Mouse (Mus musculus): ENCODE data around the gene Ascc1. TPM values are rescaled to one million over a fixed set of nuclear protein-coding genes. Genes with fewer than 3 reads are reported as not detected.
A peak's percentile ranks its signal among the peaks of the same experiment; 100 is the strongest.
"Not testable (repeated sequence)": the region's sequence is repeated elsewhere in the genome, so short reads cannot be mapped to it uniquely, and the experiment has no call there.

Ascc1 gene
- polyA plus RNA-seq, 1 experiment from 2014 or later, result 45.4 TPM

DNA sequence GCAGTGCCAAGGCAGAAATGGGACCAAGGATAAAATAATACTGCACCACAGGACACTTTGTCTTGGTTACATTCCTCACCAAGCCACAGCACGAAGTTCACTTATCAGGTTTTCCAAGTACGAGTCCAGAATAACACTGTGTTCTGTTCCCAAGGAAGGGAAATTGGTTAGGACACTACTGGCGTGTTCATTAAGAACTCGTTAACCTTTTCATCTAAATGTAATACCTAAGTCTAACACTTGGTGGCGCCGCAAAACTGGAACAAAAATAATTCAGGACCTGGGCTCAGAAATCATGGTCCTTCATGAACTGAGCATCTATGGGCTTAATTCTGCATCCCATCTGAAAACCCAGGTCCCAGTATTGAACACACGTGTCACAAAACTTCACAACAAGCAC lies 5.0 kb upstream of the Ascc1 start:
- no peak overlapping the region for H3K27ac ChIP-seq (replicated peaks)
- no peaks in the 10 kb centered on the region for H3K27me3 ChIP-seq (replicated peaks)
- H3K36me3 ChIP-seq, result peaks cover 17% of the 10 kb centered on the region
- H3K4me3 ChIP-seq (replicated peaks), result no peak overlapping the region
- H3K4me1 ChIP-seq, result peaks cover 18% of the 10 kb centered on the region
- no peak overlapping the region for H3K9ac ChIP-seq (replicated peaks)
- ATAC-seq (ENCODE audit: low FRiP score), result no peak
- WGBS, result 21% methylated on average over 7 of the region's 7 CpGs
- no peak overlapping the region for H3K4me2 ChIP-seq
- no peaks in the 10 kb centered on the region for H3K9me3 ChIP-seq (replicated peaks)

- no peak overlapping the region for H3K27ac ChIP-seq (replicated peaks)
- H3K9ac ChIP-seq (replicated peaks), result no peak overlapping the region
- H3K27me3 ChIP-seq (replicated peaks), result no peaks in the 10 kb centered on the region
- peaks cover 21% of the 10 kb centered on the region for H3K4me1 ChIP-seq
- WGBS, result 91% methylated on average over 3 of the region's 3 CpGs
- no peaks in the 10 kb centered on the region for H3K9me3 ChIP-seq (replicated peaks)
- no peak overlapping the region for H3K4me2 ChIP-seq
- no peak for ATAC-seq (ENCODE audit: low FRiP score)
- no peak overlapping the region for H3K4me3 ChIP-seq (replicated peaks)
- H3K36me3 ChIP-seq, result peaks cover 17% of the 10 kb centered on the region; the same call in 1 of the 2 replicates
Observed at GRCm38 (mm10) chr10:59999057-59999456, 3.5 kb upstream of the Ascc1 start.

GRCm38 (mm10) chr10:60001663-60002062 lies 942 bp upstream of the Ascc1 start:
- Histone ChIP-seq H3K4me1 (peaks cover 21% of the 10 kb centered on the region), H3K4me2 (peak overlapping the region; percentile 65), H3K4me3 (replicated peaks) (peak overlapping the region; percentile 68), H3K27ac (replicated peaks) (peak overlapping the region; percentile 99; the same call in 1 of the 2 replicates), H3K9ac (replicated peaks) (peak overlapping the region; percentile 77; the same call in 1 of the 2 replicates)
- 74% methylated on average over 8 of the region's 8 CpGs for WGBS
- not testable (repeated sequence) for ATAC-seq (ENCODE audit: low FRiP score); H3K36me3 ChIP-seq; H3K27me3 ChIP-seq (replicated peaks); H3K9me3 ChIP-seq (replicated peaks)

GRCm38 (mm10) chr10:60002203-60002602 lies 402 bp upstream of the Ascc1 start:
- Histone ChIP-seq H3K4me3 (replicated peaks) (peak overlapping the region; percentile 68), H3K4me1 (peaks cover 21% of the 10 kb centered on the region), H3K27me3 (replicated peaks) (no peaks in the 10 kb centered on the region), H3K9ac (replicated peaks) (peak overlapping the region; percentile 77), H3K27ac (replicated peaks) (peak overlapping the region; percentile 99), H3K9me3 (replicated peaks) (no peaks in the 10 kb centered on the region), H3K36me3 (no peaks in the 10 kb centered on the region), H3K4me2 (peak overlapping the region; percentile 65)
- 6% methylated on average over 12 of the region's 12 CpGs for WGBS
- ATAC-seq (ENCODE audit: low FRiP score), result no peak

DNA sequence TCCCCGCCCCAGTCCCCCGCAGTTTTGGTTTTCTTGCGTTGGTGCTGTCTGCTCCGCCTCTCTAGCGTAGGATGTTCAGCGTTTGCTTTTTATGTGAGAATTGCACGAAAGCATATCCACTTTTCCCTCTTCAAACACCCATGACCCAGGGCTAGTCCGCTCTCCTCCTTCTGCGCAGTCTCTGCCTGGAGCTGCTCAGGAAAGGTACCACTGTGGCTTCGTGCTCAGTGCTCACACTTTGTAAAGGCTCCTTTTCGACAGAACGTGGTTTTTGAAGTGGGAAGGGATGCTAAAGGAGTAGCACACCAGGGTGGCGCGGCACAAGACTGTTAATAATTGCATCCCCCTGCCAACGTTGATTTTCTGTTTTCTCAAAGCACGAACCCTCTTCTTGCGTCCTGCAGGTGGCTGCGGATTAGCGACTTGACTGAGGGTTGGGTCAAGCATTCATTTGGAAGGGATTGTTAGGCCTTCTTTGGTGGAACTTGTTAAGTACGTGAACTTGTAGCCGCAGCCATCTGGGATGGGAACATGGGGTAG lies 678 bp downstream of the Ascc1 start:
- peak overlapping the region; percentile 99 for H3K27ac ChIP-seq (replicated peaks)
- WGBS, result under 1% methylated on average over 20 of the region's 21 CpGs

GRCm38 (mm10) chr10:60003847-60004246 lies 1.2 kb downstream of the Ascc1 start:
- H3K9me3 ChIP-seq (replicated peaks), result no peaks in the 10 kb centered on the region
- H3K36me3 ChIP-seq, result peaks cover 10% of the 10 kb centered on the region; the same call in 1 of the 2 replicates
- 72% methylated on average over 9 of the region's 9 CpGs for WGBS
- H3K4me3 ChIP-seq (replicated peaks), result peak overlapping the region; percentile 68
- H3K4me1 ChIP-seq, result peaks cover 21% of the 10 kb centered on the region
- peak overlapping the region; percentile 65 for H3K4me2 ChIP-seq
- H3K27ac ChIP-seq (replicated peaks), result peak overlapping the region; percentile 99
- peak overlapping the region; percentile 64 for H3K9ac ChIP-seq (replicated peaks)
- no peak for ATAC-seq (ENCODE audit: low FRiP score)
- no peaks in the 10 kb centered on the region for H3K27me3 ChIP-seq (replicated peaks)

More for the DNA sequence above, 678 bp downstream of the Ascc1 start:
- H3K4me1 ChIP-seq, result peaks cover 21% of the 10 kb centered on the region
- peaks cover 6% of the 10 kb centered on the region; the same call in 1 of the 2 replicates for H3K36me3 ChIP-seq
- H3K27me3 ChIP-seq (replicated peaks), result no peaks in the 10 kb centered on the region
- peak overlapping the region; percentile 68 for H3K4me3 ChIP-seq (replicated peaks)
- peak; percentile 5 for ATAC-seq (ENCODE audit: low FRiP score)
- H3K9me3 ChIP-seq (replicated peaks), result no peaks in the 10 kb centered on the region
- peak overlapping the region; percentile 64 for H3K9ac ChIP-seq (replicated peaks)
- peak overlapping the region; percentile 65 for H3K4me2 ChIP-seq

GRCm38 (mm10) chr10:60005264-60005663 lies 2.7 kb downstream of the Ascc1 start:
- no peak for ATAC-seq (ENCODE audit: low FRiP score)
- no peaks in the 10 kb centered on the region for H3K9me3 ChIP-seq (replicated peaks)
- no peak overlapping the region for H3K4me3 ChIP-seq (replicated peaks)
- H3K9ac ChIP-seq (replicated peaks), result no peak overlapping the region
- no peak overlapping the region for H3K27ac ChIP-seq (replicated peaks)
- H3K27me3 ChIP-seq (replicated peaks), result no peaks in the 10 kb centered on the region
- H3K36me3 ChIP-seq, result peaks cover 10% of the 10 kb centered on the region; the same call in 1 of the 2 replicates
- peaks cover 21% of the 10 kb centered on the region for H3K4me1 ChIP-seq
- 65% methylated on average over 2 of the region's 2 CpGs for WGBS
- no peak overlapping the region for H3K4me2 ChIP-seq

GRCm38 (mm10) chr10:60009115-60009514 lies 6.5 kb downstream of the Ascc1 start:
- ATAC-seq (ENCODE audit: low FRiP score), result no peak
- 91% methylated on average over 2 of the region's 3 CpGs for WGBS

GRCm38 (mm10) chr10:60016223-60016622 lies 13.6 kb downstream of the Ascc1 start:
- no peak overlapping the region for H3K4me3 ChIP-seq (replicated peaks)
- H3K27me3 ChIP-seq (replicated peaks), result no peaks in the 10 kb centered on the region
- 96% methylated on average over 6 of the region's 6 CpGs for WGBS
- no peak for ATAC-seq (ENCODE audit: low FRiP score)
- no peak overlapping the region for H3K27ac ChIP-seq (replicated peaks)
- H3K36me3 ChIP-seq, result peaks cover 32% of the 10 kb centered on the region
- no peaks in the 10 kb centered on the region for H3K4me1 ChIP-seq
- H3K4me2 ChIP-seq, result no peak overlapping the region
- no peak overlapping the region for H3K9ac ChIP-seq (replicated peaks)
- H3K9me3 ChIP-seq (replicated peaks), result no peaks in the 10 kb centered on the region

More at GRCm38 (mm10) chr10:60009115-60009514, 6.5 kb downstream of the Ascc1 start:
- Histone ChIP-seq H3K4me3 (replicated peaks) (no peak overlapping the region), H3K4me2 (no peak overlapping the region), H3K9me3 (replicated peaks) (no peaks in the 10 kb centered on the region), H3K27ac (replicated peaks) (no peak overlapping the region), H3K9ac (replicated peaks) (no peak overlapping the region), H3K4me1 (no peaks in the 10 kb centered on the region), H3K36me3 (peaks cover 17% of the 10 kb centered on the region), H3K27me3 (replicated peaks) (no peaks in the 10 kb centered on the region)

DNA sequence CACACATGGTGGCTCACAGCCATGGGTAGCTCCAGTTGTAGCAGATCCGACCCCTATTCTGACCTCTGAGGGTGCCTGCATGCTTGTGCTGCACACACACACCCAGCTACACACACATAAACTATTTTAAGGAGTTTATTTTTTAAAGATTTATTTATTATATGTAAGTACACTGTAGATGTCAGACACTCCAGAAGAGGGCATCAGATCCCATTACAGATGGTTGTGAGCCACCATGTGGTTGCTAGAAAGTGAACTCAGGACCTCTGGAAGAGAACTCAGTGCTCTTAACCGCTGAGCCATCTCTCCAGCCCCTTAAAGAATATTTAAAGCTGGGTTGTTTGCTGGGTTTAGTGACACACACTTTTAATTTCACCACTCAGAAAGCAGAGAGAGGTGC lies 16.7 kb downstream of the Ascc1 start:
- WGBS, result 81% methylated on average over 2 of the region's 2 CpGs
- Histone ChIP-seq H3K4me1 (no peaks in the 10 kb centered on the region), H3K27me3 (replicated peaks) (no peaks in the 10 kb centered on the region), H3K4me3 (replicated peaks) (no peak overlapping the region), H3K9ac (replicated peaks) (no peak overlapping the region), H3K36me3 (peaks cover 35% of the 10 kb centered on the region), H3K4me2 (no peak overlapping the region), H3K27ac (replicated peaks) (no peak overlapping the region), H3K9me3 (replicated peaks) (no peaks in the 10 kb centered on the region)
- no peak for ATAC-seq (ENCODE audit: low FRiP score)

- WGBS, result 75% methylated on average over 1 of the region's 1 CpGs
- H3K4me1 ChIP-seq, result peaks cover 26% of the 10 kb centered on the region
Observed at GRCm38 (mm10) chr10:60023751-60024150, 21.1 kb downstream of the Ascc1 start.

DNA sequence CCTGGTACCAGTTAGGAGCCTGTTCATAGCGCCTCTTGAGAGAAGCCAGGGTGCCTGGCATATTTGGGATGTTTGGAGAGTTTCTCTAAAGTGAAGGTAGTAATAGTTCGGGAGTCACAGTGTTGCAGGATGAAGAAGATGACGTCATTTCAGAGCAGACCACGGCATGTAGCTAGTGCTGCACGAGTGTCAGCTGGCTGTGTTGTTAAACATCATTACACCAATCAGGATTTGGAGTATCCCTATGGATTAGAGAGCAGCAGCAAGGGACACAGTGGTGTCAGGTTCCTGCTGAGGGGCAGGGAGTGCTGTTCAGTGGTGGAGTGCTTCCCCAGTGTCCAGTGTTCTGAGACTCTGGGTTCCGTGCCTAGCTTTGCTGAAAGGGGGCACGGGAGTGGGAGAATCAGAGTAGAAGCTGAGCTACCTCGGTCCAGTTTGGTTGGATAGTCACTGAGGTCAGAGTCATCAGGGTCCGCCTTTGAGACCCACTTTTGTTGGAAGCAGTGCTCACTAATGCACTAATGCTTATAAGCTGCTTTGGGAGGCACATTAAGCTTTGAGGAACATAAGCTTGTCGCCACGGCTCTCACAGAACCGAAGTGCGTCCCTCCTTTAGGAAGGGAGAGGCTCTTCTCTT lies 24.3 kb downstream of the Ascc1 start:
- no peak overlapping the region for H3K9ac ChIP-seq (replicated peaks)
- no peaks in the 10 kb centered on the region for H3K9me3 ChIP-seq (replicated peaks)
- H3K27me3 ChIP-seq (replicated peaks), result no peaks in the 10 kb centered on the region
- H3K4me2 ChIP-seq, result no peak overlapping the region
- H3K4me3 ChIP-seq (replicated peaks), result no peak overlapping the region
- H3K4me1 ChIP-seq, result peaks cover 33% of the 10 kb centered on the region
- 54% methylated on average over 13 of the region's 13 CpGs for WGBS
- H3K36me3 ChIP-seq, result peaks cover 8% of the 10 kb centered on the region; the same call in 1 of the 2 replicates
- no peak for ATAC-seq (ENCODE audit: low FRiP score)
- peak overlapping the region; percentile 73 for H3K27ac ChIP-seq (replicated peaks)

More at GRCm38 (mm10) chr10:60023751-60024150, 21.1 kb downstream of the Ascc1 start:
- Histone ChIP-seq H3K27ac (replicated peaks) (no peak overlapping the region), H3K9me3 (replicated peaks) (no peaks in the 10 kb centered on the region), H3K4me2 (no peak overlapping the region), H3K9ac (replicated peaks) (no peak overlapping the region), H3K4me3 (replicated peaks) (no peak overlapping the region), H3K36me3 (peaks cover 19% of the 10 kb centered on the region), H3K27me3 (replicated peaks) (no peaks in the 10 kb centered on the region)
- no peak for ATAC-seq (ENCODE audit: low FRiP score)

Measured in neural tube, embryonic 15.5 days (tissue).